Mouse (Mus musculus) neural tube, embryonic 12.5 days (tissue): Measurements from ENCODE around the gene Pcdh9. TPM values are rescaled to one million over a fixed set of nuclear protein-coding genes. Genes with fewer than 3 reads are reported as not detected.

Experiments
- ATAC-seq: fragments of 200-750 bp; cut with Nextera tagmentation; 2 replicates; pipeline ENCODE4 v1.8.0; 2017; ENCODE audit warnings: low read depth, mild to moderate bottlenecking, moderate TSS enrichment, moderate library complexity; ENCODE audit not compliant: low FRiP score
- H3K27ac ChIP-seq: fragments of 300-500 bp; sonication (generic); 2 replicates; pipeline ENCODE4 v1.5.1; 2016
- H3K27me3 ChIP-seq: fragments of 300-500 bp; sonication (generic); replicated peaks from 2 replicates; pipeline ENCODE4 v1.6.1; 2016; ENCODE audit warnings: mild to moderate bottlenecking
- H3K36me3 ChIP-seq: fragments of 300-500 bp; sonication (generic); 2 replicates; pipeline ENCODE4 v1.6.1; 2016; ENCODE audit warnings: mild to moderate bottlenecking
- H3K4me1 ChIP-seq: fragments of 300-500 bp; sonication (generic); 2 replicates; pipeline ENCODE4 v1.6.1; 2016
- H3K4me2 ChIP-seq: fragments of 300-500 bp; sonication (generic); replicated peaks from 2 replicates; pipeline ENCODE4 v1.6.1; 2016; ENCODE audit warnings: mild to moderate bottlenecking
- H3K4me3 ChIP-seq: fragments of 300-500 bp; sonication (generic); 2 replicates; pipeline ENCODE4 v1.5.1; 2016
- H3K9ac ChIP-seq: fragments of 300-500 bp; sonication (generic); 2 replicates; pipeline ENCODE4 v1.6.1; 2016; ENCODE audit warnings: mild to moderate bottlenecking
- H3K9me3 ChIP-seq: fragments of 300-500 bp; sonication (generic); 2 replicates; pipeline ENCODE4 v1.6.1; 2016; ENCODE audit warnings: mild to moderate bottlenecking
- WGBS: fragments of 180-500 bp; shearing (Covaris S2); methylation state at CpG from one replicate; pipeline ENCODE4 v1.1.7; 2016; 5-methylcytosine and 5-hydroxymethylcytosine counted together
- polyA plus RNA-seq: library from polyadenylated mRNA; unstranded; fragments of >200 nt; fragmentation: Nextera tagmentation; extraction: Ambion mirVana; gene quantifications from 2 replicates; pipeline ENCODE4 v1.2.1, GENCODE M21; 2016

The Pcdh9 gene
- polyA plus RNA-seq, 1 experiment from 2014 or later = 76.6 TPM

GRCm38 (mm10) chr14:93075761-93076160 lies 814.7 kb downstream of the Pcdh9 start:
- Histone ChIP-seq H3K9ac (no peak overlapping the region), H3K4me3 (no peak overlapping the region), H3K27ac (no peak overlapping the region), H3K4me1 (no peaks in the 10 kb centered on the region; the same call in 1 of the 2 replicates), H3K9me3 (no peaks in the 10 kb centered on the region), H3K36me3 (no peaks in the 10 kb centered on the region), H3K4me2 (no peak overlapping the region), H3K27me3 (no peaks in the 10 kb centered on the region)
- no peak for ATAC-seq
- WGBS = 79% methylated on average over 2 of the region's 2 CpGs

GRCm38 (mm10) chr14:93072346-93072745 lies 818.1 kb downstream of the Pcdh9 start:
- no peaks in the 10 kb centered on the region for H3K36me3 ChIP-seq
- H3K4me2 ChIP-seq = no peak overlapping the region
- H3K4me1 ChIP-seq = peaks cover 7% of the 10 kb centered on the region
- no peaks in the 10 kb centered on the region for H3K9me3 ChIP-seq
- no peak overlapping the region for H3K9ac ChIP-seq
- no peaks in the 10 kb centered on the region for H3K27me3 ChIP-seq
- no peak overlapping the region for H3K27ac ChIP-seq
- WGBS = 59% methylated on average over 5 of the region's 5 CpGs
- no peak for ATAC-seq
- no peak overlapping the region for H3K4me3 ChIP-seq

GRCm38 (mm10) chr14:93070140-93070539 lies 820.3 kb downstream of the Pcdh9 start:
- Histone ChIP-seq H3K36me3 (no peaks in the 10 kb centered on the region), H3K27ac (no peak overlapping the region), H3K4me2 (no peak overlapping the region), H3K27me3 (no peaks in the 10 kb centered on the region), H3K9ac (no peak overlapping the region), H3K4me1 (peaks cover 23% of the 10 kb centered on the region), H3K4me3 (no peak overlapping the region), H3K9me3 (no peaks in the 10 kb centered on the region)
- 41% methylated on average over 4 of the region's 4 CpGs for WGBS
- no peak for ATAC-seq

- no peaks in the 10 kb centered on the region for H3K9me3 ChIP-seq
- no peak overlapping the region for H3K4me3 ChIP-seq
- H3K36me3 ChIP-seq = no peaks in the 10 kb centered on the region
- 0 out of 2 replicates have a peak overlapping the region, but pooled peaks have one; percentile 5 for H3K4me2 ChIP-seq
- no peak overlapping the region for H3K9ac ChIP-seq
- 37% methylated on average over 5 of the region's 5 CpGs for WGBS
- peak; percentile 63 for ATAC-seq
- H3K4me1 ChIP-seq = peaks cover 23% of the 10 kb centered on the region
- H3K27me3 ChIP-seq = no peaks in the 10 kb centered on the region
- no peak overlapping the region for H3K27ac ChIP-seq
Observed at GRCm38 (mm10) chr14:93067411-93068336, 822.8 kb downstream of the Pcdh9 start.

- peaks cover 23% of the 10 kb centered on the region; the same call in 1 of the 2 replicates for H3K4me1 ChIP-seq
- no peaks in the 10 kb centered on the region for H3K36me3 ChIP-seq
- 27% methylated on average over 8 of the region's 8 CpGs for WGBS
- H3K9ac ChIP-seq = no peak overlapping the region
- no peak overlapping the region for H3K4me3 ChIP-seq
- ATAC-seq = peak; percentile 73
- H3K9me3 ChIP-seq = no peaks in the 10 kb centered on the region
- no peaks in the 10 kb centered on the region for H3K27me3 ChIP-seq
- peak overlapping the region; percentile 5; the same call in 1 of the 2 replicates for H3K4me2 ChIP-seq
- no peak overlapping the region for H3K27ac ChIP-seq
Observed at GRCm38 (mm10) chr14:93066732-93067410, 823.6 kb downstream of the Pcdh9 start.

- no peak overlapping the region for H3K4me2 ChIP-seq
- no peak overlapping the region for H3K4me3 ChIP-seq
- H3K27me3 ChIP-seq = no peaks in the 10 kb centered on the region
- H3K4me1 ChIP-seq = peaks cover 13% of the 10 kb centered on the region; the same call in 1 of the 2 replicates
- H3K36me3 ChIP-seq = no peaks in the 10 kb centered on the region
- H3K9me3 ChIP-seq = no peaks in the 10 kb centered on the region
- no peak overlapping the region for H3K27ac ChIP-seq
- ATAC-seq = no peak
- 84% methylated on average over 5 of the region's 5 CpGs for WGBS
- no peak overlapping the region for H3K9ac ChIP-seq
Observed at GRCm38 (mm10) chr14:93061824-93062620, 828.5 kb downstream of the Pcdh9 start.

- WGBS = 95% methylated on average over 6 of the region's 6 CpGs
- Histone ChIP-seq H3K27me3 (no peaks in the 10 kb centered on the region), H3K9me3 (no peaks in the 10 kb centered on the region), H3K27ac (no peak overlapping the region), H3K9ac (no peak overlapping the region), H3K4me3 (no peak overlapping the region), H3K4me2 (no peak overlapping the region), H3K4me1 (no peaks in the 10 kb centered on the region), H3K36me3 (no peaks in the 10 kb centered on the region)
- ATAC-seq = no peak
Observed at GRCm38 (mm10) chr14:93058799-93059198, 831.7 kb downstream of the Pcdh9 start.

GRCm38 (mm10) chr14:93055997-93056396 lies 834.5 kb downstream of the Pcdh9 start:
- H3K4me3 ChIP-seq = no peak overlapping the region
- no peak overlapping the region for H3K27ac ChIP-seq
- no peaks in the 10 kb centered on the region for H3K36me3 ChIP-seq
- H3K9me3 ChIP-seq = no peaks in the 10 kb centered on the region
- H3K4me1 ChIP-seq = no peaks in the 10 kb centered on the region
- no peak for ATAC-seq
- no peak overlapping the region for H3K9ac ChIP-seq
- WGBS = 91% methylated on average over 3 of the region's 3 CpGs
- no peaks in the 10 kb centered on the region for H3K27me3 ChIP-seq
- no peak overlapping the region for H3K4me2 ChIP-seq

- Histone ChIP-seq H3K36me3 (no peaks in the 10 kb centered on the region), H3K4me1 (no peaks in the 10 kb centered on the region), H3K27me3 (no peaks in the 10 kb centered on the region), H3K27ac (no peak overlapping the region), H3K4me3 (no peak overlapping the region), H3K9ac (no peak overlapping the region), H3K4me2 (no peak overlapping the region), H3K9me3 (no peaks in the 10 kb centered on the region)
- ATAC-seq = no peak
- WGBS = 78% methylated on average over 6 of the region's 6 CpGs
Observed at GRCm38 (mm10) chr14:93040591-93040990, 849.9 kb downstream of the Pcdh9 start.

GRCm38 (mm10) chr14:93039326-93040221 lies 850.9 kb downstream of the Pcdh9 start:
- H3K27me3 ChIP-seq = no peaks in the 10 kb centered on the region
- H3K4me3 ChIP-seq = no peak overlapping the region
- H3K9me3 ChIP-seq = no peaks in the 10 kb centered on the region
- WGBS = 63% methylated on average over 8 of the region's 8 CpGs
- no peaks in the 10 kb centered on the region for H3K4me1 ChIP-seq
- H3K4me2 ChIP-seq = no peak overlapping the region
- no peak overlapping the region for H3K9ac ChIP-seq
- no peaks in the 10 kb centered on the region for H3K36me3 ChIP-seq
- no peak overlapping the region for H3K27ac ChIP-seq
- ATAC-seq = no peak
